Mouse (Mus musculus): ENCODE results near the gene Pcgf6. TPM values are rescaled to one million over a fixed set of nuclear protein-coding genes. Genes with fewer than 3 reads are reported as not detected.
"Not testable (repeated sequence)": the region's sequence is repeated elsewhere in the genome, so short reads cannot be mapped to it uniquely, and the experiment has no call there.

Gene Pcgf6
- total and polyA plus RNA-seq, 2 experiments from 2014 or later = 23.6 to 26.3 TPM

- H3K9ac ChIP-seq (replicated peaks; ENCODE audit: low read length, poor library complexity, severe bottlenecking) = no peak overlapping the region
- no peak for TF ChIP-seq CTCF (IDR thresholded peaks at IDR 0.05)
- H3K36me3 ChIP-seq (ENCODE audit: insufficient read depth, low read length) = no peaks in the 10 kb centered on the region
- no peaks in the 10 kb centered on the region for H3K9me3 ChIP-seq (ENCODE audit: low read length)
- no peaks in the 10 kb centered on the region for H3K27me3 ChIP-seq (ENCODE audit: insufficient read depth, low read length)
- ATAC-seq (ENCODE audit: low FRiP score) = no peak
- WGBS = 91% methylated on average over 5 of the region's 5 CpGs
- H3K4me2 ChIP-seq (ENCODE audit: low read depth, low read length, poor library complexity, severe bottlenecking) = no peak overlapping the region
- H3K27ac ChIP-seq (ENCODE audit: low read depth, low read length) = no peak overlapping the region
- no peak overlapping the region for H3K4me3 ChIP-seq (ENCODE audit: low read depth, low read length)
- H3K4me1 ChIP-seq (ENCODE audit: insufficient read depth, low read length) = 0 out of 2 replicates have a peak, but pooled peaks cover 2% of the 10 kb centered on the region
- no peak for DNase-seq (ENCODE audit: low spot score)
These were observed 40.8 kb downstream of the Pcgf6 start for GRCm38 (mm10) chr19:47009943-47010342.

GRCm38 (mm10) chr19:47009420-47009819 lies 41.3 kb downstream of the Pcgf6 start:
- Histone ChIP-seq H3K4me1 (ENCODE audit: insufficient read depth, low read length) (0 out of 2 replicates have a peak, but pooled peaks cover 2% of the 10 kb centered on the region), H3K9me3 (ENCODE audit: low read length) (no peaks in the 10 kb centered on the region), H3K27me3 (ENCODE audit: insufficient read depth, low read length) (no peaks in the 10 kb centered on the region), H3K9ac (replicated peaks; ENCODE audit: low read length, poor library complexity, severe bottlenecking) (no peak overlapping the region), H3K4me2 (ENCODE audit: low read depth, low read length, poor library complexity, severe bottlenecking) (no peak overlapping the region), H3K36me3 (ENCODE audit: insufficient read depth, low read length) (no peaks in the 10 kb centered on the region), H3K4me3 (ENCODE audit: low read depth, low read length) (no peak overlapping the region), H3K27ac (ENCODE audit: low read depth, low read length) (no peak overlapping the region)
- DNase-seq (ENCODE audit: low spot score) (no peak), ATAC-seq (ENCODE audit: low FRiP score) (no peak)
- no peak for TF ChIP-seq CTCF (IDR thresholded peaks at IDR 0.05)
- 87% methylated on average over 7 of the region's 7 CpGs for WGBS

- no peaks in the 10 kb centered on the region for H3K9me3 ChIP-seq (ENCODE audit: low read length)
- H3K27ac ChIP-seq (ENCODE audit: low read depth, low read length) = no peak overlapping the region
- TF ChIP-seq CTCF (IDR thresholded peaks at IDR 0.05) = no peak
- WGBS = 9% methylated on average over 4 of the region's 4 CpGs
- H3K9ac ChIP-seq (replicated peaks; ENCODE audit: low read length, poor library complexity, severe bottlenecking) = no peak overlapping the region
- H3K27me3 ChIP-seq (ENCODE audit: insufficient read depth, low read length) = no peaks in the 10 kb centered on the region
- H3K36me3 ChIP-seq (ENCODE audit: insufficient read depth, low read length) = no peaks in the 10 kb centered on the region
- DNase-seq (ENCODE audit: low spot score) = no peak
- no peak overlapping the region for H3K4me3 ChIP-seq (ENCODE audit: low read depth, low read length)
- H3K4me1 ChIP-seq (ENCODE audit: insufficient read depth, low read length) = no peaks in the 10 kb centered on the region
- H3K4me2 ChIP-seq (ENCODE audit: low read depth, low read length, poor library complexity, severe bottlenecking) = no peak overlapping the region
- no peak for ATAC-seq (ENCODE audit: low FRiP score)
These were observed 44.4 kb downstream of the Pcgf6 start for GRCm38 (mm10) chr19:47006321-47006720.

GRCm38 (mm10) chr19:47005873-47006272 lies 44.8 kb downstream of the Pcgf6 start:
- Histone ChIP-seq H3K9ac (replicated peaks; ENCODE audit: low read length, poor library complexity, severe bottlenecking) (no peak overlapping the region), H3K4me3 (ENCODE audit: low read depth, low read length) (no peak overlapping the region), H3K36me3 (ENCODE audit: insufficient read depth, low read length) (no peaks in the 10 kb centered on the region), H3K9me3 (ENCODE audit: low read length) (no peaks in the 10 kb centered on the region), H3K27me3 (ENCODE audit: insufficient read depth, low read length) (no peaks in the 10 kb centered on the region), H3K27ac (ENCODE audit: low read depth, low read length) (no peak overlapping the region), H3K4me2 (ENCODE audit: low read depth, low read length, poor library complexity, severe bottlenecking) (no peak overlapping the region), H3K4me1 (ENCODE audit: insufficient read depth, low read length) (no peaks in the 10 kb centered on the region)
- DNase-seq (ENCODE audit: low spot score) (no peak), ATAC-seq (ENCODE audit: low FRiP score) (no peak)
- TF ChIP-seq CTCF (IDR thresholded peaks at IDR 0.05) = no peak
- WGBS = 62% methylated on average over 5 of the region's 5 CpGs

- WGBS = 85% methylated on average over 6 of the region's 6 CpGs
- no peaks in the 10 kb centered on the region for H3K9me3 ChIP-seq (ENCODE audit: low read length)
- H3K27ac ChIP-seq (ENCODE audit: low read depth, low read length) = no peak overlapping the region
- DNase-seq (ENCODE audit: low spot score) = no peak
- TF ChIP-seq CTCF (IDR thresholded peaks at IDR 0.05) = no peak
- ATAC-seq (ENCODE audit: low FRiP score) = no peak
- H3K9ac ChIP-seq (replicated peaks; ENCODE audit: low read length, poor library complexity, severe bottlenecking) = no peak overlapping the region
- H3K36me3 ChIP-seq (ENCODE audit: insufficient read depth, low read length) = no peaks in the 10 kb centered on the region
- H3K4me2 ChIP-seq (ENCODE audit: low read depth, low read length, poor library complexity, severe bottlenecking) = no peak overlapping the region
- H3K27me3 ChIP-seq (ENCODE audit: insufficient read depth, low read length) = no peaks in the 10 kb centered on the region
- no peaks in the 10 kb centered on the region for H3K4me1 ChIP-seq (ENCODE audit: insufficient read depth, low read length)
- no peak overlapping the region for H3K4me3 ChIP-seq (ENCODE audit: low read depth, low read length)
These were observed 46.8 kb downstream of the Pcgf6 start for GRCm38 (mm10) chr19:47003742-47004511.

- not testable (repeated sequence) for H3K27ac ChIP-seq (ENCODE audit: low read depth, low read length); H3K27me3 ChIP-seq (ENCODE audit: insufficient read depth, low read length); H3K9me3 ChIP-seq (ENCODE audit: low read length); ATAC-seq (ENCODE audit: low FRiP score); DNase-seq (ENCODE audit: low spot score); H3K4me1 ChIP-seq (ENCODE audit: insufficient read depth, low read length); H3K4me3 ChIP-seq (ENCODE audit: low read depth, low read length); H3K9ac ChIP-seq (replicated peaks; ENCODE audit: low read length, poor library complexity, severe bottlenecking); H3K4me2 ChIP-seq (ENCODE audit: low read depth, low read length, poor library complexity, severe bottlenecking); H3K36me3 ChIP-seq (ENCODE audit: insufficient read depth, low read length)
- 80% methylated on average over 2 of the region's 3 CpGs for WGBS
These were observed 50.3 kb downstream of the Pcgf6 start for GRCm38 (mm10) chr19:47000357-47000756.

All from midbrain, postnatal 0 days (tissue).